Mouse (Mus musculus): ENCODE results near the gene Csnk1d.

DNA sequence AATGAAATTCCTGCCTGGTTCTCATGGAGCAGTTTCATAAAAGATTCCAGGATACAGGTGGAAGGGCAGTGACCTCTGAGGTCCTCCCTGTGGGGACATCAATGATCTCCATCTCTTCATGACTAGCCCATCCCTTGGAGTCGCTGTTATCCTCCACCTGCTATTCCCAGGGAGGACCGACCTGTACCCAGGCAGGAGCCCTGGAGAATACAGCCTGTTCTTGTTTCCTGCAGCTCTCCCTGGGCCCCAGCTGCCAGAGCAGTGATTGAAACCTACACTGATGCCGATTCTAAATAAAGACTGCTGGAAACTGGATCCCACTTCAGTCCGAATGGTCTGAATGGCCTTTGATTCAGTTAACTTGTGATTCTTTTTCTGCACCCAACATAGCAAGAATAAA lies 59.7 kb downstream of the Csnk1d start:
- TF ChIP-seq GATA1 (IDR thresholded peaks at IDR 0.05; ENCODE audit: borderline replicate concordance, low read length) (no peak), FLI1 (IDR thresholded peaks at IDR 0.05; ENCODE audit: low read length) (no peak)

Measured in megakaryocyte, embryonic 14.5 days (primary cell).